Mouse (Mus musculus) T-cell, adult 66 days (primary cell): Measurements from ENCODE around the gene Olfr364-ps1. TPM values are rescaled to one million over a fixed set of nuclear protein-coding genes. Genes with fewer than 3 reads are reported as not detected.

Experiments
- total RNA-seq, 2 experiments: library from RNA; stranded (reverse); gene quantifications; 3 replicates in 1 of 2; 4 replicates in 1 of 2; pipeline ENCODE4 v1.2.4; 2023

Olfr364-ps1 gene
- total RNA-seq, result not detected

GRCm38 (mm10) chr2:37139022-37139421, at the start of gene Olfr364-ps1:
Olfr364-ps1 (plus strand) TSS chr2:37139322.

GRCm38 (mm10) chr2:37117810-37118209, 21.3 kb upstream of the Olfr364-ps1 start, which contains the start of gene Olfr362:
Olfr362 (minus strand) TSS chr2:37117910.

GRCm38 (mm10) chr2:37187898-37188297, 48.8 kb downstream of the Olfr364-ps1 start, which contains the start of gene Olfr365:
Olfr365 (plus strand) TSS chr2:37188198.

Other genes with a start within 250 kb of the Olfr364-ps1 start
- not detected for gene Olfr353, start 246.4 kb upstream of the Olfr364-ps1 start, total RNA-seq
- not detected for gene Olfr354, start 233.6 kb upstream of the Olfr364-ps1 start, total RNA-seq
- gene Olfr355, start 210.4 kb upstream of the Olfr364-ps1 start, total RNA-seq, result not detected
- not detected for gene Olfr356, start 202.2 kb upstream of the Olfr364-ps1 start, total RNA-seq
- gene Olfr357, start 145.5 kb upstream of the Olfr364-ps1 start, total RNA-seq, result not detected
- not detected for gene Olfr358, start 130.0 kb upstream of the Olfr364-ps1 start, total RNA-seq
- not detected for gene Olfr360, start 73.6 kb upstream of the Olfr364-ps1 start, total RNA-seq
- gene Olfr361, start 50.0 kb upstream of the Olfr364-ps1 start, total RNA-seq, result not detected
- gene Olfr362, start 21.4 kb upstream of the Olfr364-ps1 start, total RNA-seq, result not detected
- under 1 TPM; 0.09 to 0.15 TPM for gene Olfr365, start 48.9 kb downstream of the Olfr364-ps1 start, total RNA-seq
- gene Olfr366, start 72.3 kb downstream of the Olfr364-ps1 start, total RNA-seq, result not detected
- gene Olfr368, start 187.2 kb downstream of the Olfr364-ps1 start, total RNA-seq, result not detected
- 10 to 100 TPM; 24.8 to 26.2 TPM for gene Pdcl, start 220.0 kb downstream of the Olfr364-ps1 start, total RNA-seq